Mouse (Mus musculus) spleen, adult 2 months (tissue): ENCODE results near the gene Tbxas1.

Experiments
- CTCF ChIP-seq: fragments of 200-500 bp; IDR thresholded peaks from 2 replicates; pipeline ENCODE4 v1.5.1; 2011; ENCODE audit warnings: mild to moderate bottlenecking, inconsistent platforms; ENCODE audit not compliant: insufficient read depth, insufficient read length, insufficient replicate concordance; ENCODE audit errors: extremely low read depth
- POLR2A ChIP-seq: fragments of 200-500 bp; IDR thresholded peaks from 2 replicates; pipeline ENCODE4 v1.6.1; 2011; ENCODE audit warnings: low read depth, low read length, inconsistent platforms

DNA sequence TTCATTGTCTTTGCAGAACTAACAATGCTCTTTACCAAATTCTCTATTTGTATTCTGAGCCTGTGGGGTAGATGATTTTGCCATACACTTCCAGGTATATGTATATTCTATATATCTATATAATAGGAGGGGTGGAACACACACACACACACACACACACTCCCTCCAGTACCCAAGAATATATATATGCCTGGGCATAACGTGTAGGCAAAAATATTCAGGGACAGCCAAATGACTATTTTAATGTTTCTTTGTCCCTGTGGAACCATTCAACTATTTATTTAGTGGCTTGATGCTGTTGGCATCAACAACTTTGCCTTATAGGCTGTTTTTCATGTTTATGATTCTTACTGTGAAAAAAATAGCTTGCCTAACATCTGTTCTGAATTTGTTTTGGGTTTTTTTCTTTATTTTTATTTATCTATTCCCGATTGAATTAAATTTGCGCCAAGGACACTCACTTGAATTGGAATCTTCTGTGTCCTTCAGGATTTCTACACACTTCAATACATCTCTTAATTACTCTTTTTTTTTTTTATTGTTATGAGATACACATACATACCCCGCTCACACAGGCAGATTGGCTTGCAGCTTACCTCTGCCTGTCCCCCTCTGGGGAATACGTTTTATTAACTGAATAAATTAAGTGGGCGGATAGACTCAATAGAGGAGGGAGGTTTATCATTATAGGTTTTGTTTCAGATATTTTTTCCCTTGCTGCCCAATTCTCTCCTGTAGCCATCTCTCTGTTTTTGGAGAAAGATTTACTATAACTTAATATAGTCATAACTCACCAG lies 94.9 kb downstream of the Tbxas1 start:
- TF ChIP-seq CTCF (no peak), POLR2A (no peak)
